Mouse (Mus musculus) limb, embryonic 14.5 days (tissue): ENCODE results near the gene Nudt1. TPM values are rescaled to one million over a fixed set of nuclear protein-coding genes. Genes with fewer than 3 reads are reported as not detected.

Experiments used
- ATAC-seq: fragments of 200-750 bp; cut with Nextera tagmentation; 2 replicates; pipeline ENCODE4 v1.8.0; 2017; ENCODE audit warnings: low read depth, moderate number of reproducible peaks, moderate TSS enrichment; ENCODE audit not compliant: low FRiP score
- DNase-seq: peaks from one replicate; pipeline ENCODE4 v3.0.0-alpha.2; 2015; ENCODE audit warnings: low spot score
- H3K27ac ChIP-seq: fragments of 300-500 bp; sonication (generic); replicated peaks from 2 replicates; pipeline ENCODE4 v1.5.1; 2014; ENCODE audit warnings: low read depth, mild to moderate bottlenecking, low read length, moderate library complexity, mixed read lengths
- H3K27me3 ChIP-seq: fragments of 300-500 bp; sonication (generic); 2 replicates; pipeline ENCODE4 v1.6.1; 2014; ENCODE audit warnings: low read length, mixed read lengths; ENCODE audit not compliant: control insufficient read depth, insufficient read depth
- H3K36me3 ChIP-seq: fragments of 300-500 bp; sonication (generic); 2 replicates; pipeline ENCODE4 v1.6.1; 2014; ENCODE audit warnings: mild to moderate bottlenecking, low read length, moderate library complexity, mixed read lengths; ENCODE audit not compliant: control insufficient read depth, insufficient read depth
- H3K4me1 ChIP-seq: fragments of 300-500 bp; sonication (generic); 2 replicates; pipeline ENCODE4 v1.6.1; 2014; ENCODE audit warnings: antibody characterized with exemption, low read length, mixed read lengths; ENCODE audit not compliant: control insufficient read depth, insufficient read depth
- H3K4me2 ChIP-seq: fragments of 300-500 bp; sonication (generic); replicated peaks from 2 replicates; pipeline ENCODE4 v1.6.1; 2014; ENCODE audit warnings: low read depth, mild to moderate bottlenecking, low read length, moderate library complexity; ENCODE audit not compliant: severe bottlenecking
- H3K4me3 ChIP-seq: fragments of 300-500 bp; sonication (generic); replicated peaks from 2 replicates; pipeline ENCODE4 v1.5.1; 2014; ENCODE audit warnings: low read length
- H3K9ac ChIP-seq: fragments of 300-500 bp; sonication (generic); 2 replicates; pipeline ENCODE4 v1.6.1; 2014; ENCODE audit warnings: mild to moderate bottlenecking, low read depth, low read length, moderate library complexity; ENCODE audit not compliant: severe bottlenecking
- H3K9me3 ChIP-seq: fragments of 300-500 bp; sonication (generic); 2 replicates; pipeline ENCODE4 v1.6.1; 2016; ENCODE audit warnings: low read length; ENCODE audit not compliant: control insufficient read depth
- POLR2A ChIP-seq: fragments of 200-500 bp; IDR thresholded peaks from 2 replicates; pipeline ENCODE4 v1.8.0; 2012; ENCODE audit warnings: inconsistent platforms, mild to moderate bottlenecking, moderate library complexity, borderline replicate concordance; ENCODE audit not compliant: insufficient read depth, insufficient read length; ENCODE audit errors: extremely low read depth
- WGBS: fragments of 180-500 bp; shearing (Covaris S2); extraction: QIAGEN DNeasy Blood & Tissue Kit; methylation state at CpG from one replicate; pipeline ENCODE4 v1.1.7; 2014; 5-methylcytosine and 5-hydroxymethylcytosine counted together
- polyA plus RNA-seq, 2 experiments: library from polyadenylated mRNA; depleted of rRNA in 1 of 2; stranded (reverse) in 1 of 2; unstranded in 1 of 2; fragments of >200 nt; fragmentation: Nextera tagmentation in 1 of 2; extraction: Ambion mirVana in 1 of 2; gene quantifications; 2 replicates each; pipeline versions ENCODE4 v1.2.1 to v1.2.3; 2012 to 2014

Gene Nudt1
- polyA plus RNA-seq, 2 experiments: 31.0 to 35.3 TPM

GRCm38 (mm10) chr5:140371671-140372070, 50.2 kb downstream of the Nudt1 start:
- H3K27me3 ChIP-seq: no peaks in the 10 kb centered on the region
- H3K9ac ChIP-seq: no peak overlapping the region
- H3K27ac ChIP-seq: no peak overlapping the region
- DNase-seq: no peak
- no peak for ATAC-seq
- 90% methylated on average over 3 of the region's 3 CpGs for WGBS
- no peak for TF ChIP-seq POLR2A
- peaks cover 5% of the 10 kb centered on the region; the same call in 1 of the 2 replicates for H3K4me1 ChIP-seq
- no peak overlapping the region for H3K4me3 ChIP-seq
- no peak overlapping the region for H3K4me2 ChIP-seq
- no peaks in the 10 kb centered on the region for H3K36me3 ChIP-seq
- H3K9me3 ChIP-seq: no peaks in the 10 kb centered on the region

- WGBS: 81% methylated on average over 2 of the region's 2 CpGs
- DNase-seq (no peak), ATAC-seq (no peak)
- H3K36me3 ChIP-seq: no peaks in the 10 kb centered on the region
- no peaks in the 10 kb centered on the region for H3K9me3 ChIP-seq
- H3K4me1 ChIP-seq: peaks cover 5% of the 10 kb centered on the region; the same call in 1 of the 2 replicates
- no peak overlapping the region for H3K27ac ChIP-seq
- no peaks in the 10 kb centered on the region for H3K27me3 ChIP-seq
- no peak overlapping the region for H3K4me2 ChIP-seq
- TF ChIP-seq POLR2A: no peak
- H3K9ac ChIP-seq: no peak overlapping the region
- no peak overlapping the region for H3K4me3 ChIP-seq
Observed at GRCm38 (mm10) chr5:140373711-140374110, 52.3 kb downstream of the Nudt1 start.

- TF ChIP-seq POLR2A: no peak
- no peak overlapping the region for H3K9ac ChIP-seq
- DNase-seq (no peak), ATAC-seq (no peak; the same call in 1 of the 2 replicates)
- WGBS: 41% methylated on average over 3 of the region's 3 CpGs
- H3K4me3 ChIP-seq: no peak overlapping the region
- H3K4me1 ChIP-seq: peaks cover 5% of the 10 kb centered on the region; the same call in 1 of the 2 replicates
- no peaks in the 10 kb centered on the region for H3K36me3 ChIP-seq
- H3K27me3 ChIP-seq: no peaks in the 10 kb centered on the region
- no peaks in the 10 kb centered on the region for H3K9me3 ChIP-seq
- no peak overlapping the region for H3K4me2 ChIP-seq
- no peak overlapping the region for H3K27ac ChIP-seq
Observed at GRCm38 (mm10) chr5:140374226-140374625, 52.8 kb downstream of the Nudt1 start.

- WGBS: 84% methylated on average over 4 of the region's 4 CpGs
- Histone ChIP-seq H3K27ac (no peak overlapping the region), H3K4me3 (no peak overlapping the region), H3K36me3 (no peaks in the 10 kb centered on the region), H3K9me3 (no peaks in the 10 kb centered on the region), H3K4me2 (no peak overlapping the region), H3K27me3 (no peaks in the 10 kb centered on the region), H3K4me1 (peaks cover 5% of the 10 kb centered on the region; the same call in 1 of the 2 replicates), H3K9ac (no peak overlapping the region)
- no peak for ATAC-seq
- TF ChIP-seq POLR2A: no peak
- DNase-seq: no peak
Observed at GRCm38 (mm10) chr5:140375249-140375829, 53.9 kb downstream of the Nudt1 start.

- Histone ChIP-seq H3K9me3 (no peaks in the 10 kb centered on the region), H3K27ac (no peak overlapping the region), H3K9ac (no peak overlapping the region), H3K4me3 (no peak overlapping the region), H3K36me3 (no peaks in the 10 kb centered on the region), H3K27me3 (no peaks in the 10 kb centered on the region), H3K4me2 (no peak overlapping the region), H3K4me1 (no peaks in the 10 kb centered on the region; the same call in 1 of the 2 replicates)
- 87% methylated on average over 6 of the region's 6 CpGs for WGBS
- ATAC-seq (no peak), DNase-seq (no peak)
- TF ChIP-seq POLR2A: no peak
Observed at GRCm38 (mm10) chr5:140378121-140378853, 56.8 kb downstream of the Nudt1 start.
